Mouse (Mus musculus) bone marrow, adult 2 months (tissue): ENCODE data around the gene Gadd45b.

Experiments used
- CTCF ChIP-seq: fragments of 200-500 bp; IDR thresholded peaks from 2 replicates; pipeline ENCODE4 v1.5.1; 2011; ENCODE audit warnings: low read length, control low read depth; ENCODE audit not compliant: control insufficient read depth, insufficient read depth
- POLR2A ChIP-seq: fragments of 200-500 bp; IDR thresholded peaks from 2 replicates; pipeline ENCODE4 v1.6.1; 2011; ENCODE audit warnings: low read depth, mild to moderate bottlenecking, control low read depth, low read length, borderline replicate concordance; ENCODE audit not compliant: control insufficient read depth

DNA sequence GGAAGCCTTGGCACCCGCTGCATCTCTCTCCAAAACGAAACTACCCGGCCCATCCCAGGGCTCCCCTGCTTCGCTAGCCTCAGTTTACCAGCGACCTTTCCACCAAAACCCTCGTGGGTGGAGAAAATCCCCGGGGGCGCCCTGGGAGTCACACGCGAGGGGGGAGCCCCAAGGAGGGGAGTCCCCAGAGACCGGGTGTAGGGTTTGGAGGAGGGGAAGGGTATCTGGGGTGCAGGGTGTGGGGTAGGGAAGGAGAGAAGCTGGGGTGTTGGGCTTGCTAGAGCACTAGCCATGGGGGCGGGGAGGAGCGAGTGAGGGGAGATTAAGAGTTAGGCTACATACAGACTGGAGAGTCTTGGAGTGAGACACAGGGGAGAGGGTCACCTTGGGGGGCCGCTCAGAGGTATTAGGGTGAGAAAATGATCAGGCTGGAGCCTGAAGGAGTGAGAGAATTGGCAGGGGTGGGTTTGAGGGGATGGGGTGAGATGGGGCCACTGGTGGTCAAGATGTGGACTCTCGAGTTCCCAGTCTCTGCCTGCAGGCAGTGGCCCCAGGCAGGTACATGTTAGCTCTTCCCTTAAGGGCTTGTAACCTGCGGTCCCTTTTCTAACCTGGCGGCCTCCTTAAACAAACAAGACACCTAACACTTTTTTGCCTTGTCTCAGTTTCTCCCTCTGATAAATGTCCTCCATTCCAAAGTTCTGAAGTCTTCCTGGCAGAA, 3.0 kb downstream of the Gadd45b start:
- TF ChIP-seq CTCF, result no peak
- no peak for TF ChIP-seq POLR2A
